8 mouse cellular contexts compared by ENCODE assay signal in genomic region chr5:140647821-140648518, GRCm38 (mm10). TPM values are rescaled to one million over a fixed set of nuclear protein-coding genes. Genes with fewer than 3 reads are reported as not detected.
DNase-seq lines count a peak whose midpoint lies in the region; ATAC-seq lines count a peak whose summit lies in the region.

No protein-coding gene starts in this region.

- H3K4me2 ChIP-seq in forebrain, embryonic 12.5 days: peak overlapping the region; percentile 97
- peak overlapping the region; percentile 98 for H3K4me2 ChIP-seq in midbrain, embryonic 15.5 days

- peak; percentile 41 for DNase-seq in ovary, postnatal 10 days (ENCODE audit: low spot score)
- no peak for DNase-seq in ovary, adult 18-20 months (ENCODE audit: low spot score)
- DNase-seq in brain, adult 2 months (ENCODE audit: low read depth, low spot score): peak; percentile 65
- peak; percentile 51 for DNase-seq in induced T-regulatory cell, adult 2 months (ENCODE audit: low read depth)
- peak; percentile 83 for DNase-seq in left cerebral cortex, postnatal 4 days
- peak; percentile 57 for DNase-seq in thymus, postnatal 25 days

- 0 out of 2 replicates have a peak, but pooled peaks cover 5% of the 10 kb centered on the region for H3K27me3 ChIP-seq in forebrain, embryonic 12.5 days
- H3K27me3 ChIP-seq in midbrain, embryonic 15.5 days (replicated peaks): no peaks in the 10 kb centered on the region

- H3K9ac ChIP-seq in forebrain, embryonic 12.5 days: peak overlapping the region; percentile 99
- peak overlapping the region; percentile 100 for H3K9ac ChIP-seq in midbrain, embryonic 15.5 days

- peaks cover 36% of the 10 kb centered on the region for H3K36me3 ChIP-seq in forebrain, embryonic 12.5 days (replicated peaks)
- no peaks in the 10 kb centered on the region for H3K36me3 ChIP-seq in midbrain, embryonic 15.5 days (replicated peaks)

- H3K4me1 ChIP-seq in forebrain, embryonic 12.5 days: peaks cover 50% of the 10 kb centered on the region
- peaks cover 57% of the 10 kb centered on the region for H3K4me1 ChIP-seq in midbrain, embryonic 15.5 days

- intact Hi-C loops in left cerebral cortex, postnatal 4 days (cut with DNase I): no loop called here

- peak; percentile 42 for ATAC-seq in forebrain, embryonic 12.5 days (ENCODE audit: low FRiP score)
- ATAC-seq in midbrain, embryonic 15.5 days (replicated peaks): peak; percentile 24

- peak overlapping the region; percentile 93 for H3K27ac ChIP-seq in forebrain, embryonic 12.5 days
- H3K27ac ChIP-seq in midbrain, embryonic 15.5 days: peak overlapping the region; percentile 93

- peak overlapping the region; percentile 99 for H3K4me3 ChIP-seq in forebrain, embryonic 12.5 days (replicated peaks)
- H3K4me3 ChIP-seq in midbrain, embryonic 15.5 days: peak overlapping the region; percentile 89

- no peaks in the 10 kb centered on the region for H3K9me3 ChIP-seq in forebrain, embryonic 12.5 days
- no peaks in the 10 kb centered on the region for H3K9me3 ChIP-seq in midbrain, embryonic 15.5 days

- 3% methylated on average over 13 of the region's 13 CpGs for WGBS in forebrain, embryonic 12.5 days
- 1% methylated on average over 13 of the region's 13 CpGs for WGBS in midbrain, embryonic 15.5 days

RNA-seq across cellular contexts. Expression of gene Ttyh3, which starts 0.9 kb away (rescaled TPM):
- polyA plus RNA-seq in forebrain, embryonic 12.5 days (2016; fragmentation: Nextera tagmentation; extraction: Ambion mirVana): 84.5 and 88.0 TPM in 2 replicates
- total RNA-seq in left cerebral cortex, postnatal 4 days (2021): 100 to 1,000 TPM; 382 to 395 TPM
- 80.3 and 84.2 TPM in 2 replicates for polyA plus RNA-seq in midbrain, embryonic 15.5 days (2015; fragmentation: Nextera tagmentation; extraction: Ambion mirVana)

RNA-seq across cellular contexts. Expression of gene Lfng, which starts 40.9 kb away (rescaled TPM):
- 30.9 and 32.8 TPM in 2 replicates for polyA plus RNA-seq in forebrain, embryonic 12.5 days (2016; fragmentation: Nextera tagmentation; extraction: Ambion mirVana)
- 10 to 100 TPM; 19.7 to 20.7 TPM for total RNA-seq in left cerebral cortex, postnatal 4 days (2021)
- polyA plus RNA-seq in midbrain, embryonic 15.5 days (2015; fragmentation: Nextera tagmentation; extraction: Ambion mirVana): 20.4 and 21.8 TPM in 2 replicates

RNA-seq across cellular contexts. Expression of gene Iqce, which starts 54.2 kb away (rescaled TPM):
- polyA plus RNA-seq in forebrain, embryonic 12.5 days (2016; fragmentation: Nextera tagmentation; extraction: Ambion mirVana): 30.7 and 31.2 TPM in 2 replicates
- total RNA-seq in left cerebral cortex, postnatal 4 days (2021): 10 to 100 TPM; 70.1 to 75.6 TPM
- polyA plus RNA-seq in midbrain, embryonic 15.5 days (2015; fragmentation: Nextera tagmentation; extraction: Ambion mirVana): 27.4 and 32.2 TPM in 2 replicates

RNA-seq across cellular contexts. Expression of gene Brat1, which starts 56.8 kb away (rescaled TPM):
- polyA plus RNA-seq in forebrain, embryonic 12.5 days (2016; fragmentation: Nextera tagmentation; extraction: Ambion mirVana): 20.5 and 24.0 TPM in 2 replicates
- 10 to 100 TPM; 28.8 to 29.4 TPM for total RNA-seq in left cerebral cortex, postnatal 4 days (2021)
- 25.4 and 25.9 TPM in 2 replicates for polyA plus RNA-seq in midbrain, embryonic 15.5 days (2015; fragmentation: Nextera tagmentation; extraction: Ambion mirVana)
